Mouse (Mus musculus) stomach, embryonic 15.5 days (tissue): Measurements from ENCODE around the gene Myh10. TPM values are rescaled to one million over a fixed set of nuclear protein-coding genes. Genes with fewer than 3 reads are reported as not detected.

Experiments
- ATAC-seq: fragments of 200-750 bp; cut with Nextera tagmentation; 2 replicates; pipeline ENCODE4 v1.8.0; 2017; ENCODE audit warnings: low read depth, moderate number of reproducible peaks, moderate TSS enrichment; ENCODE audit not compliant: insufficient read depth, low FRiP score
- H3K27ac ChIP-seq: fragments of 300-500 bp; sonication (generic); 2 replicates; pipeline ENCODE4 v1.5.1; 2015; ENCODE audit warnings: mild to moderate bottlenecking, inconsistent platforms
- H3K27me3 ChIP-seq: fragments of 300-500 bp; sonication (generic); replicated peaks from 2 replicates; pipeline ENCODE4 v1.6.1; 2015; ENCODE audit warnings: inconsistent platforms
- H3K36me3 ChIP-seq: fragments of 300-500 bp; sonication (generic); 2 replicates; pipeline ENCODE4 v1.6.1; 2015; ENCODE audit warnings: inconsistent platforms
- H3K4me1 ChIP-seq: fragments of 300-500 bp; sonication (generic); 2 replicates; pipeline ENCODE4 v1.6.1; 2015; ENCODE audit warnings: inconsistent platforms
- H3K4me2 ChIP-seq: fragments of 300-500 bp; sonication (generic); 2 replicates; pipeline ENCODE4 v1.6.1; 2015; ENCODE audit warnings: mild to moderate bottlenecking, inconsistent platforms
- H3K4me3 ChIP-seq: fragments of 300-500 bp; sonication (generic); replicated peaks from 2 replicates; pipeline ENCODE4 v1.5.1; 2015; ENCODE audit warnings: inconsistent platforms
- H3K9ac ChIP-seq: fragments of 300-500 bp; sonication (generic); 2 replicates; pipeline ENCODE4 v1.6.1; 2015; ENCODE audit warnings: inconsistent platforms
- H3K9me3 ChIP-seq: fragments of 300-500 bp; sonication (generic); 2 replicates; pipeline ENCODE4 v1.6.1; 2016; ENCODE audit warnings: inconsistent platforms
- WGBS: fragments of 180-500 bp; shearing (Covaris S2); methylation state at CpG from one replicate; pipeline ENCODE4 v1.1.7; 2015; 5-methylcytosine and 5-hydroxymethylcytosine counted together
- polyA plus RNA-seq: library from polyadenylated mRNA; unstranded; fragments of >200 nt; fragmentation: Nextera tagmentation; extraction: Ambion mirVana; gene quantifications from 2 replicates; pipeline ENCODE4 v1.2.1, GENCODE M21; 2015

Gene Myh10
- polyA plus RNA-seq, 1 experiment from 2014 or later, result 88.4 TPM

GRCm38 (mm10) chr11:68854621-68855020, 163.3 kb downstream of the Myh10 start:
- no peak for ATAC-seq
- Histone ChIP-seq H3K27me3 (no peaks in the 10 kb centered on the region), H3K36me3 (no peaks in the 10 kb centered on the region), H3K4me3 (no peak overlapping the region), H3K4me1 (peaks cover 10% of the 10 kb centered on the region), H3K9me3 (no peaks in the 10 kb centered on the region), H3K4me2 (no peak overlapping the region), H3K9ac (no peak overlapping the region), H3K27ac (peak overlapping the region; percentile 100; the same call in 1 of the 2 replicates)
- WGBS, result 79% methylated on average over 3 of the region's 3 CpGs

GRCm38 (mm10) chr11:68857329-68857728, 166.0 kb downstream of the Myh10 start:
- no peak overlapping the region for H3K27ac ChIP-seq
- no peaks in the 10 kb centered on the region for H3K9me3 ChIP-seq
- no peak overlapping the region for H3K4me2 ChIP-seq
- no peak overlapping the region for H3K9ac ChIP-seq
- H3K4me1 ChIP-seq, result peaks cover 7% of the 10 kb centered on the region
- WGBS, result 84% methylated on average over 3 of the region's 3 CpGs
- H3K36me3 ChIP-seq, result no peaks in the 10 kb centered on the region
- no peak overlapping the region for H3K4me3 ChIP-seq
- ATAC-seq, result no peak
- H3K27me3 ChIP-seq, result no peaks in the 10 kb centered on the region

GRCm38 (mm10) chr11:68859943-68860593, 168.7 kb downstream of the Myh10 start:
- H3K9me3 ChIP-seq, result no peaks in the 10 kb centered on the region
- 67% methylated on average over 8 of the region's 8 CpGs for WGBS
- H3K36me3 ChIP-seq, result no peaks in the 10 kb centered on the region
- H3K4me3 ChIP-seq, result no peak overlapping the region
- H3K9ac ChIP-seq, result no peak overlapping the region
- H3K4me2 ChIP-seq, result no peak overlapping the region
- H3K27me3 ChIP-seq, result no peaks in the 10 kb centered on the region
- 0 out of 2 replicates have a peak, but pooled peaks cover 8% of the 10 kb centered on the region for H3K4me1 ChIP-seq
- H3K27ac ChIP-seq, result no peak overlapping the region
- no peak for ATAC-seq

- H3K9me3 ChIP-seq, result no peaks in the 10 kb centered on the region
- WGBS, result 68% methylated on average over 2 of the region's 2 CpGs
- no peak overlapping the region for H3K4me3 ChIP-seq
- no peak for ATAC-seq
- H3K4me1 ChIP-seq, result 0 out of 2 replicates have a peak, but pooled peaks cover 8% of the 10 kb centered on the region
- no peaks in the 10 kb centered on the region for H3K27me3 ChIP-seq
- H3K36me3 ChIP-seq, result no peaks in the 10 kb centered on the region
- H3K9ac ChIP-seq, result no peak overlapping the region
- no peak overlapping the region for H3K4me2 ChIP-seq
- no peak overlapping the region for H3K27ac ChIP-seq
Observed at GRCm38 (mm10) chr11:68862260-68862659, 170.9 kb downstream of the Myh10 start.

GRCm38 (mm10) chr11:68863631-68864091, 172.3 kb downstream of the Myh10 start:
- Histone ChIP-seq H3K4me2 (no peak overlapping the region), H3K9ac (no peak overlapping the region), H3K27me3 (no peaks in the 10 kb centered on the region), H3K4me3 (no peak overlapping the region), H3K27ac (no peak overlapping the region), H3K4me1 (0 out of 2 replicates have a peak, but pooled peaks cover 8% of the 10 kb centered on the region), H3K9me3 (no peaks in the 10 kb centered on the region), H3K36me3 (no peaks in the 10 kb centered on the region)
- no peak for ATAC-seq
- WGBS, result 60% methylated on average over 4 of the region's 4 CpGs

GRCm38 (mm10) chr11:68864544-68865189, 173.3 kb downstream of the Myh10 start:
- Histone ChIP-seq H3K36me3 (no peaks in the 10 kb centered on the region), H3K9me3 (no peaks in the 10 kb centered on the region), H3K4me1 (0 out of 2 replicates have a peak, but pooled peaks cover 8% of the 10 kb centered on the region), H3K27me3 (no peaks in the 10 kb centered on the region), H3K9ac (no peak overlapping the region), H3K4me2 (no peak overlapping the region), H3K27ac (0 out of 2 replicates have a peak overlapping the region, but pooled peaks have one; percentile 21), H3K4me3 (no peak overlapping the region)
- ATAC-seq, result peak; percentile 53; the same call in 1 of the 2 replicates
- 32% methylated on average over 9 of the region's 9 CpGs for WGBS

Other genes with a start within 250 kb of the Myh10 start
- gene Pik3r6, start 188.5 kb upstream of the Myh10 start, polyA plus RNA-seq, result 3.2 and 4.7 TPM in 2 replicates
- gene Mfsd6l, start 135.4 kb upstream of the Myh10 start, polyA plus RNA-seq, result 2.2 and 3.2 TPM in 2 replicates
- gene Ccdc42, start 104.5 kb upstream of the Myh10 start, polyA plus RNA-seq, result 0.42 and 0.50 TPM in 2 replicates
- 78.7 and 80.4 TPM in 2 replicates for gene Ndel1, start 180.3 kb downstream of the Myh10 start, polyA plus RNA-seq
- gene Rnf222, start 197.0 kb downstream of the Myh10 start, polyA plus RNA-seq, result 0.22 and 0.64 TPM in 2 replicates
- 1,013 and 1,066 TPM in 2 replicates for gene Rpl26, start 210.0 kb downstream of the Myh10 start, polyA plus RNA-seq
- gene Odf4, start 235.5 kb downstream of the Myh10 start, polyA plus RNA-seq, result not detected in 2 replicates